In the genomic region with DNA sequence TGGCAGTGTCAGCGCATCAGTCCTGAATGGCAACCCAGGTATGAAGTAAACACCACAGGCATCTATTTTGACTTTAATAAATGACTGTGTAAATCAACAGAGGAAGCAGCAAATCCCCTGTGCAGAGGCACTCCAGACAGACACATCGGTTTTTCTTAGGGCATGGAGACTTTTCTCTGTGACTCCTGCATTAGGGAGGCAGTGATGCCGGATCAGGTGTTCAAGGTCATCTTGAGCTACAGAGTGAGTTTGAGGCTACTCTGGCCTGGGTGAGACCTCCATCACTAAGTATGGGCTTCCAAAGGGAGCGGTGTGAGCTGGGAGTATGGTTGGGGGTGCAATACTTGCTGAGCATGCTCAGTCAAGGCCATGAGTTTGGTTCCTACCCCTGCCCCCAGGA, we compare ENCODE assay signal across 19 mouse cellular contexts. TPM values are rescaled to one million over a fixed set of nuclear protein-coding genes. Genes with fewer than 3 reads are reported as not detected.
"Had no signal": no experiment of that assay in that cellular context is flagged by ENCODE, and none has a peak within 500 bp of the region (broad histone marks: within the 10 kb centered on the region; RNA-seq: fewer than 3 reads in every experiment).

No protein-coding gene starts in this region.

- H3K9me3 ChIP-seq: midbrain, embryonic 10.5 days; midbrain, embryonic 12.5 days; neural tube, embryonic 13.5 days; neural tube, embryonic 15.5 days had no signal

- H3K4me1 ChIP-seq: midbrain, embryonic 12.5 days; neural tube, embryonic 13.5 days; neural tube, embryonic 15.5 days had no signal

- H3K27me3 ChIP-seq: midbrain, embryonic 12.5 days; neural tube, embryonic 13.5 days had no signal

- DNase-seq: lung, adult 18-20 months; lung, embryonic 14.5 days; lung, postnatal 10 days; lung, postnatal 4 days; midbrain, embryonic 14.5 days; right cerebral cortex, adult 18-20 months; right cerebral cortex, postnatal 25 days; right cerebral cortex, postnatal 4 days; spleen, adult 18-20 months; thymus, adult 2 months; thymus, postnatal 25 days; thymus, postnatal 4 days had no signal

- ATAC-seq: midbrain, embryonic 16.5 days had no signal

- H3K4me3 ChIP-seq: midbrain, embryonic 10.5 days; midbrain, embryonic 12.5 days; myocyte; neural tube, embryonic 13.5 days; neural tube, embryonic 15.5 days had no signal

- H3K36me3 ChIP-seq: midbrain, embryonic 10.5 days; midbrain, embryonic 12.5 days; neural tube, embryonic 13.5 days; neural tube, embryonic 15.5 days had no signal

RNA-seq across cellular contexts. Expression of a gene that starts 23.7 kb away (rescaled TPM):
- total RNA-seq: megakaryocyte, adult 5-6 weeks had no signal
